15 mouse cellular contexts compared by ENCODE assay signal in genomic region chr12:7875454-7875853, GRCm38 (mm10).
"Had no signal": no experiment of that assay in that cellular context is flagged by ENCODE, and none has a peak within 500 bp of the region (broad histone marks: within the 10 kb centered on the region; RNA-seq: fewer than 3 reads in every experiment).

No protein-coding gene starts in this region.

- H3K4me1 ChIP-seq: lung, embryonic 15.5 days; megakaryocyte, embryonic 14.5 days; midbrain, embryonic 13.5 days; midbrain, embryonic 15.5 days; neural tube, embryonic 12.5 days had no signal

- H3K27ac ChIP-seq: lung, embryonic 15.5 days; macrophage; midbrain, embryonic 13.5 days; midbrain, embryonic 15.5 days; neural tube, embryonic 12.5 days; stomach, embryonic 15.5 days; stomach, postnatal 0 days had no signal

- ATAC-seq: midbrain, embryonic 13.5 days; midbrain, embryonic 15.5 days had no signal

- H3K27me3 ChIP-seq: lung, embryonic 15.5 days; megakaryocyte, embryonic 14.5 days; midbrain, embryonic 13.5 days; midbrain, embryonic 15.5 days; neural tube, embryonic 12.5 days; stomach, embryonic 15.5 days had no signal

- H3K9me3 ChIP-seq: lung, embryonic 15.5 days; midbrain, embryonic 13.5 days; midbrain, embryonic 15.5 days; neural tube, embryonic 12.5 days; stomach, embryonic 15.5 days had no signal

- DNase-seq: lung, postnatal 14 days; lung, postnatal 36 days; right cerebral cortex, postnatal 14 days; thymus, adult 2 months; thymus, postnatal 25 days; thymus, postnatal 4 days had no signal

- H3K36me3 ChIP-seq: lung, embryonic 15.5 days; midbrain, embryonic 13.5 days; midbrain, embryonic 15.5 days; neural tube, embryonic 12.5 days; stomach, embryonic 15.5 days had no signal

- H3K9ac ChIP-seq: lung, embryonic 15.5 days; midbrain, embryonic 13.5 days; midbrain, embryonic 15.5 days; neural tube, embryonic 12.5 days; stomach, embryonic 15.5 days had no signal

- H3K4me3 ChIP-seq: lung, embryonic 15.5 days; megakaryocyte, embryonic 14.5 days; midbrain, embryonic 13.5 days; midbrain, embryonic 15.5 days; neural tube, embryonic 12.5 days; stomach, embryonic 15.5 days had no signal

- H3K4me2 ChIP-seq: lung, embryonic 15.5 days; midbrain, embryonic 11.5 days; midbrain, embryonic 13.5 days; midbrain, embryonic 15.5 days; neural tube, embryonic 12.5 days; stomach, embryonic 15.5 days had no signal
